Mouse (Mus musculus) MEL (cell line): Measurements from ENCODE around the gene Vcp. TPM values are rescaled to one million over a fixed set of nuclear protein-coding genes. Genes with fewer than 3 reads are reported as not detected.

Source experiments
- DNase-seq: peaks from one replicate; pipeline ENCODE4 v3.0.0; 2011; ENCODE audit warnings: low read depth, low spot score
- H3K27ac ChIP-seq: 2 replicates; pipeline ENCODE4 v1.5.1; 2012; ENCODE audit warnings: low read depth, mild to moderate bottlenecking, control low read depth, low read length, moderate library complexity; ENCODE audit not compliant: control insufficient read depth
- H3K27me3 ChIP-seq, 2 experiments: fragments of 150-350 bp in 1 of 2; sonication (generic) in 1 of 2; 2 replicates each; pipeline ENCODE4 v1.6.1; 2012; ENCODE audit warnings: low read length in 2 of 2, mild to moderate bottlenecking in 2 of 2, improper control_type of control experiment in 1 of 2, moderate library complexity in 1 of 2; ENCODE audit not compliant: insufficient read depth in 2 of 2, control insufficient read depth in 1 of 2
- H3K36me3 ChIP-seq, 2 experiments: 2 replicates each; pipeline ENCODE4 v1.6.1; 2012 to 2014; ENCODE audit warnings: low read length in 2 of 2, improper control_type of control experiment in 1 of 2, inconsistent platforms in 1 of 2, mild to moderate bottlenecking in 1 of 2; ENCODE audit not compliant: insufficient read depth in 2 of 2, control insufficient read depth in 1 of 2
- H3K4me1 ChIP-seq, 2 experiments: fragments of 150-350 bp in 1 of 2; sonication (generic) in 1 of 2; 2 replicates each; pipeline ENCODE4 v1.6.1; 2012; ENCODE audit warnings: low read length in 2 of 2, improper control_type of control experiment in 1 of 2, mild to moderate bottlenecking in 1 of 2; ENCODE audit not compliant: insufficient read depth in 2 of 2, control insufficient read depth in 1 of 2
- H3K4me3 ChIP-seq, 2 experiments: fragments of 150-350 bp in 1 of 2; sonication (generic) in 1 of 2; 2 replicates each; pipeline ENCODE4 v1.5.1; 2012; ENCODE audit warnings: low read depth in 2 of 2, low read length in 2 of 2, mild to moderate bottlenecking in 2 of 2, moderate library complexity in 2 of 2, control low read depth in 1 of 2, improper control_type of control experiment in 1 of 2; ENCODE audit not compliant: control insufficient read depth in 1 of 2, insufficient read depth in 1 of 2
- H3K79me2 ChIP-seq: 2 replicates; pipeline ENCODE4 v1.6.1; 2012; ENCODE audit warnings: mild to moderate bottlenecking, low read length, moderate library complexity; ENCODE audit not compliant: control insufficient read depth, poor library complexity, insufficient read depth
- H3K9ac ChIP-seq: 2 replicates; pipeline ENCODE4 v1.6.1; 2012; ENCODE audit warnings: low read depth, mild to moderate bottlenecking, control low read depth, low read length, moderate library complexity; ENCODE audit not compliant: control insufficient read depth, poor library complexity, severe bottlenecking
- H3K9me3 ChIP-seq: fragments of 150-350 bp; sonication (generic); replicated peaks from 2 replicates; pipeline ENCODE4 v1.6.1; 2012; ENCODE audit warnings: mild to moderate bottlenecking, low read length, improper control_type of control experiment, moderate library complexity; ENCODE audit not compliant: insufficient read depth
- BHLHE40 ChIP-seq: IDR thresholded peaks from 2 replicates; pipeline ENCODE4 v1.6.1; 2012; ENCODE audit warnings: low read depth, mild to moderate bottlenecking, inconsistent platforms, low read length, improper control_type of control experiment, borderline replicate concordance
- CHD1 ChIP-seq: IDR thresholded peaks from 2 replicates; pipeline ENCODE4 v1.6.1; 2012; ENCODE audit warnings: low read depth, mild to moderate bottlenecking, inconsistent platforms, low read length, improper control_type of control experiment
- CHD2 ChIP-seq: IDR thresholded peaks from 2 replicates; pipeline ENCODE4 v1.6.1; 2011; ENCODE audit warnings: low read length, improper control_type of control experiment
- CTCF ChIP-seq, 3 experiments: IDR thresholded peaks in 2 of 3; conservative IDR thresholded peaks in 1 of 3; 2 replicates each; pipeline ENCODE4 v1.5.1; 2011 to 2012; ENCODE audit warnings: low read length in 3 of 3, low read depth in 2 of 3, mild to moderate bottlenecking in 2 of 3, improper control_type of control experiment in 1 of 3, inconsistent platforms in 1 of 3, mixed read lengths in 1 of 3, moderate library complexity in 1 of 3; ENCODE audit not compliant: control insufficient read depth in 1 of 3, insufficient read depth in 1 of 3, poor library complexity in 1 of 3, severe bottlenecking in 1 of 3
- E2F4 ChIP-seq: IDR thresholded peaks from 2 replicates; pipeline ENCODE4 v1.6.1; 2011; ENCODE audit warnings: low read depth, low read length, improper control_type of control experiment, borderline replicate concordance
- ELF1 ChIP-seq: IDR thresholded peaks from 2 replicates; pipeline ENCODE4 v1.6.1; 2014; ENCODE audit warnings: low read depth, mild to moderate bottlenecking, inconsistent platforms, low read length, improper control_type of control experiment, moderate library complexity
- ETS1 ChIP-seq: IDR thresholded peaks from 2 replicates; pipeline ENCODE4 v1.6.1; 2012; ENCODE audit warnings: low read depth, mild to moderate bottlenecking, inconsistent platforms, low read length, improper control_type of control experiment, moderate library complexity
- GABPA ChIP-seq: IDR thresholded peaks from 2 replicates; pipeline ENCODE4 v1.6.1; 2012; ENCODE audit warnings: low read depth, mild to moderate bottlenecking, inconsistent platforms, low read length, improper control_type of control experiment, moderate library complexity
- HCFC1 ChIP-seq: IDR thresholded peaks from 2 replicates; pipeline ENCODE4 v1.6.1; 2012; ENCODE audit warnings: low read depth, mild to moderate bottlenecking, inconsistent platforms, low read length, improper control_type of control experiment, moderate library complexity
- JUND ChIP-seq: IDR thresholded peaks from 2 replicates; pipeline ENCODE4 v1.6.1; 2011; ENCODE audit warnings: low read depth, mild to moderate bottlenecking, improper control_type of control experiment, low read length
- MAX ChIP-seq: IDR thresholded peaks from 2 replicates; pipeline ENCODE4 v1.6.1; 2011; ENCODE audit warnings: low read length, improper control_type of control experiment
- MYC ChIP-seq: IDR thresholded peaks from 2 replicates; pipeline ENCODE4 v1.6.1; 2011; ENCODE audit warnings: low read depth, mild to moderate bottlenecking, low read length, improper control_type of control experiment, moderate library complexity
- NELFE ChIP-seq: IDR thresholded peaks from 2 replicates; pipeline ENCODE4 v1.6.1; 2011; ENCODE audit warnings: low read depth, low read length, improper control_type of control experiment
- POLR2A ChIP-seq, 2 experiments: IDR thresholded peaks; 2 replicates each; pipeline ENCODE4 v1.6.1; 2011 to 2012; ENCODE audit warnings: low read length in 2 of 2, mild to moderate bottlenecking in 2 of 2, control low read depth in 1 of 2, improper control_type of control experiment in 1 of 2, low read depth in 1 of 2, moderate library complexity in 1 of 2; ENCODE audit not compliant: control insufficient read depth in 1 of 2, insufficient read depth in 1 of 2, poor library complexity in 1 of 2
- RAD21 ChIP-seq: IDR thresholded peaks from 2 replicates; pipeline ENCODE4 v1.6.1; 2011; ENCODE audit warnings: mild to moderate bottlenecking, low read depth, low read length, improper control_type of control experiment
- SIN3A ChIP-seq: IDR thresholded peaks from 2 replicates; pipeline ENCODE4 v1.6.1; 2012; ENCODE audit warnings: low read length, improper control_type of control experiment, inconsistent platforms
- TBP ChIP-seq: IDR thresholded peaks from 2 replicates; pipeline ENCODE4 v1.8.0; 2011; ENCODE audit warnings: low read depth, low read length, improper control_type of control experiment
- TCF12 ChIP-seq: IDR thresholded peaks from 2 replicates; pipeline ENCODE4 v1.6.1; 2014; ENCODE audit warnings: low read depth, mild to moderate bottlenecking, inconsistent platforms, low read length, improper control_type of control experiment, moderate library complexity
- UBTF ChIP-seq: IDR thresholded peaks from 2 replicates; pipeline ENCODE4 v1.6.1; 2012; ENCODE audit warnings: low read depth, mild to moderate bottlenecking, inconsistent platforms, low read length, improper control_type of control experiment, moderate library complexity, borderline replicate concordance; ENCODE audit not compliant: insufficient read depth
- USF2 ChIP-seq, 2 experiments: IDR thresholded peaks; 2 replicates each; pipeline ENCODE4 v1.6.1; 2011 to 2012; ENCODE audit warnings: improper control_type of control experiment in 2 of 2, low read length in 2 of 2, borderline replicate concordance in 1 of 2, inconsistent platforms in 1 of 2, low read depth in 1 of 2, mild to moderate bottlenecking in 1 of 2; ENCODE audit not compliant: insufficient read depth in 1 of 2
- polyA plus RNA-seq, 2 experiments: library from polyadenylated mRNA; stranded (reverse) in 1 of 2; unstranded in 1 of 2; fragments of >175 nt in 1 of 2; fragments of >200 nt in 1 of 2; gene quantifications; 2 replicates each; pipeline versions ENCODE4 v1.2.1 to v1.2.4; 2012; ENCODE audit warnings: low replicate concordance in 2 of 2, low read depth in 1 of 2; ENCODE audit not compliant: insufficient read length in 2 of 2, insufficient read depth in 1 of 2, missing spikeins in 1 of 2
- total RNA-seq: library from RNA; depleted of rRNA; stranded (reverse); fragments of 300-350 nt; gene quantifications from 2 replicates; pipeline ENCODE4 v1.2.3, GENCODE M21; 2012

The Vcp gene
- total and polyA plus RNA-seq, 3 experiments = 264 to 792 (median 420) TPM

- Histone ChIP-seq H3K9ac (no peak overlapping the region), H3K9me3 (no peaks in the 10 kb centered on the region), H3K4me1 (no peaks in the 10 kb centered on the region), H3K4me3 (no peak overlapping the region), H3K79me2 (no peaks in the 10 kb centered on the region; the same call in 1 of the 2 replicates), H3K27me3 (no peaks in the 10 kb centered on the region), H3K36me3 (peaks cover 0 to 2% of the 10 kb centered on the region in 2 experiments; a peak in 3 of 4 replicates), H3K27ac (no peak overlapping the region)
- no peak for DNase-seq
- TF ChIP-seq TBP (no peak), MYC (no peak), E2F4 (no peak), ETS1 (no peak), TCF12 (no peak), SIN3A (no peak), ELF1 (no peak), MAX (no peak), JUND (no peak), GABPA (no peak), RAD21 (no peak), NELFE (no peak), BHLHE40 (no peak), CHD2 (no peak)
Observed at GRCm38 (mm10) chr4:43019176-43019575, 18.9 kb upstream of the Vcp start.

- Histone ChIP-seq H3K4me3 (no peak overlapping the region), H3K27me3 (no peaks in the 10 kb centered on the region)
Observed at GRCm38 (mm10) chr4:43018156-43018555, 17.8 kb upstream of the Vcp start.

DNA sequence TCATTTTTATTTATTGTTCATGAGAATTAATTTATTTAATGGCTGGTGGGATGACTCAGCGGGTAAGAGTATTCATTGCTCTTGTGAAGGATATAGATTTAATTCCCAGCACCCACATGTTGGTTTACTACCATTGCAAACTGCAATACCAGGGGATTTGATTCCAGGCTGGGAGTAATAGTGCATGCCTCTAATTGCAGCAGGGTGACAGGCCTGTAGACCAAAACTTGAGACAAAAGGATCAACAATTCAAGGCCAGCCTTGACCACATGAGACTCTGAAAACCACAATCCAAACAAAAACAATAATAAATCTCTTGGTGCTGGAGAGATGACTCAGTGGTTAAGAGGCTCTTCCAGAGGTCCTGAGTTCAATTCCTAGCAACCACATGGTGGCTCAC lies 11.8 kb upstream of the Vcp start:
- DNase-seq = no peak
- no peaks in the 10 kb centered on the region for H3K27me3 ChIP-seq
- H3K27ac ChIP-seq = no peak overlapping the region
- H3K36me3 ChIP-seq = peaks cover 0 to 3% of the 10 kb centered on the region in 2 experiments; a peak in 1 of 4 replicates
- H3K9ac ChIP-seq = no peak overlapping the region
- TF ChIP-seq SIN3A (no peak), POLR2A (IDR thresholded peaks at IDR 0.05; ENCODE audit: control insufficient read depth in 1 of 2, insufficient read depth in 1 of 2, low read depth in 1 of 2, low read length in 2 of 2, poor library complexity in 1 of 2) (no peak), UBTF (no peak), HCFC1 (no peak), GABPA (no peak), CHD1 (no peak), USF2 (IDR thresholded peaks at IDR 0.05; ENCODE audit: borderline replicate concordance in 1 of 2, insufficient read depth in 1 of 2, low read depth in 1 of 2, low read length in 2 of 2) (no peak), CTCF (IDR thresholded peaks at IDR 0.05 in 2 of 3, conservative IDR thresholded peaks at IDR 0.05 in 1 of 3; ENCODE audit: control insufficient read depth in 1 of 3, insufficient read depth in 1 of 3, low read depth in 2 of 3, low read length in 3 of 3, poor library complexity in 1 of 3, severe bottlenecking in 1 of 3) (no peak), CHD2 (no peak)
- TF ChIP-seq, all 39 proteins: peak for 0
- Histone ChIP-seq H3K4me3 (no peak overlapping the region), H3K9me3 (no peaks in the 10 kb centered on the region), H3K79me2 (peaks cover 1% of the 10 kb centered on the region; the same call in 1 of the 2 replicates), H3K4me1 (peaks cover 3 to 11% of the 10 kb centered on the region in 2 experiments; a peak in 3 of 4 replicates)

More at GRCm38 (mm10) chr4:43018156-43018555, 17.8 kb upstream of the Vcp start:
- DNase-seq = no peak
- TF ChIP-seq RAD21 = no peak
- no peak for TF ChIP-seq MYC
- TF ChIP-seq TBP = no peak
- Histone ChIP-seq H3K4me1 (no peaks in the 10 kb centered on the region), H3K27ac (no peak overlapping the region), H3K36me3 (peaks cover 0 to 2% of the 10 kb centered on the region in 2 experiments; a peak in 2 of 4 replicates), H3K9ac (no peak overlapping the region), H3K79me2 (no peaks in the 10 kb centered on the region), H3K9me3 (no peaks in the 10 kb centered on the region)
